Mouse (Mus musculus) olfactory bulb, adult 2 months (tissue): ENCODE data around the gene 1700013G24Rik.

Experiments used
- CTCF ChIP-seq: fragments of 200-500 bp; IDR thresholded peaks from 2 replicates; pipeline ENCODE4 v1.5.1; 2012; ENCODE audit warnings: low read depth, mild to moderate bottlenecking, low read length, moderate library complexity; ENCODE audit not compliant: insufficient read depth
- POLR2A ChIP-seq: fragments of 200-500 bp; IDR thresholded peaks from 2 replicates; pipeline ENCODE4 v1.6.1; 2012; ENCODE audit warnings: mild to moderate bottlenecking, low read depth, low read length, moderate library complexity; ENCODE audit not compliant: insufficient read depth

- TF ChIP-seq POLR2A (no peak), CTCF (no peak)
These were observed 17.7 kb downstream of the 1700013G24Rik start for GRCm38 (mm10) chr4:137470701-137471317.
